Mouse (Mus musculus) lung, embryonic 16.5 days (tissue): Measurements from ENCODE around the gene Rbm45. TPM values are rescaled to one million over a fixed set of nuclear protein-coding genes. Genes with fewer than 3 reads are reported as not detected.

Source experiments
- ATAC-seq: fragments of 200-750 bp; cut with Nextera tagmentation; 2 replicates; pipeline ENCODE4 v1.8.0; 2017; ENCODE audit warnings: low read depth, mild to moderate bottlenecking, moderate library complexity
- H3K27ac ChIP-seq: fragments of 300-500 bp; sonication (generic); 2 replicates; pipeline ENCODE4 v1.5.1; 2014; ENCODE audit warnings: mild to moderate bottlenecking, control low read depth, low read length
- H3K27me3 ChIP-seq: fragments of 300-500 bp; sonication (generic); 2 replicates; pipeline ENCODE4 v1.6.1; 2014; ENCODE audit warnings: low read depth, low read length, mixed read lengths; ENCODE audit not compliant: control insufficient read depth, insufficient read depth
- H3K36me3 ChIP-seq: fragments of 300-500 bp; sonication (generic); 2 replicates; pipeline ENCODE4 v1.6.1; 2014; ENCODE audit warnings: low read length; ENCODE audit not compliant: control insufficient read depth, insufficient read depth
- H3K4me1 ChIP-seq: fragments of 300-500 bp; sonication (generic); replicated peaks from 2 replicates; pipeline ENCODE4 v1.6.1; 2014; ENCODE audit warnings: low read length, mixed read lengths; ENCODE audit not compliant: control insufficient read depth, insufficient read depth
- H3K4me2 ChIP-seq: fragments of 300-500 bp; sonication (generic); 2 replicates; pipeline ENCODE4 v1.6.1; 2014; ENCODE audit warnings: low read depth, low read length, control low read depth
- H3K4me3 ChIP-seq: fragments of 300-500 bp; sonication (generic); 2 replicates; pipeline ENCODE4 v1.5.1; 2014; ENCODE audit warnings: mild to moderate bottlenecking, low read length, control low read depth
- H3K9ac ChIP-seq: fragments of 300-500 bp; sonication (generic); 2 replicates; pipeline ENCODE4 v1.6.1; 2014; ENCODE audit warnings: low read length, control low read depth
- H3K9me3 ChIP-seq: fragments of 300-500 bp; sonication (generic); 2 replicates; pipeline ENCODE4 v1.6.1; 2016; ENCODE audit warnings: low read length; ENCODE audit not compliant: control insufficient read depth
- WGBS: fragments of 180-500 bp; shearing (Covaris S2); extraction: QIAGEN DNeasy Blood & Tissue Kit; methylation state at CpG from one replicate; pipeline ENCODE4 v1.1.7; 2014; 5-methylcytosine and 5-hydroxymethylcytosine counted together
- polyA plus RNA-seq: library from polyadenylated mRNA; unstranded; fragments of >200 nt; fragmentation: Nextera tagmentation; extraction: Ambion mirVana; gene quantifications from 2 replicates; pipeline ENCODE4 v1.2.1, GENCODE M21; 2015

Rbm45 gene
- polyA plus RNA-seq, 1 experiment from 2014 or later = 18.8 TPM

DNA sequence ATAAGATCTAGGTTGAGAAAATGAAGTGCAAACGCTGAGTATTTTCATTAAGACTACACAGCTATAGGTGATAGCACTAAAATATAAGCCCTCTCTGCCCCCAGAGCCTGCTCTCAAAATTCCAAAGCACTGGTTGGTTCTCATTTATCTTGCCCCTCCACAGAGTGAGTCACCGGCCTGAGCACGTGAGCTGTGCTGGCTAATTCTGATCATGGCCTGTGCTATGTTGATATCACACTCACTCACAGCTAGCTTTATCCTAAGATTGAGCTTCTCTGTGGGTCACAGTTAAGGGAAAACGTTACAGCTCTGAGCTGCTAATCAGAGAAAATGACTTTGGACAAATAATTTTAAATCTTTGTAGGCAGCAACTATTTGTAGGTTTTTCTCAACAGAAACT, 2.5 kb downstream of the Rbm45 start:
- no peak overlapping the region for H3K9ac ChIP-seq
- H3K4me2 ChIP-seq = no peak overlapping the region
- WGBS = 70% methylated on average over 4 of the region's 4 CpGs
- no peak for ATAC-seq
- H3K27me3 ChIP-seq = no peaks in the 10 kb centered on the region
- no peak overlapping the region for H3K27ac ChIP-seq
- no peak overlapping the region for H3K4me3 ChIP-seq
- peaks cover 3% of the 10 kb centered on the region for H3K4me1 ChIP-seq
- H3K36me3 ChIP-seq = peaks cover 11% of the 10 kb centered on the region
- no peaks in the 10 kb centered on the region for H3K9me3 ChIP-seq

DNA sequence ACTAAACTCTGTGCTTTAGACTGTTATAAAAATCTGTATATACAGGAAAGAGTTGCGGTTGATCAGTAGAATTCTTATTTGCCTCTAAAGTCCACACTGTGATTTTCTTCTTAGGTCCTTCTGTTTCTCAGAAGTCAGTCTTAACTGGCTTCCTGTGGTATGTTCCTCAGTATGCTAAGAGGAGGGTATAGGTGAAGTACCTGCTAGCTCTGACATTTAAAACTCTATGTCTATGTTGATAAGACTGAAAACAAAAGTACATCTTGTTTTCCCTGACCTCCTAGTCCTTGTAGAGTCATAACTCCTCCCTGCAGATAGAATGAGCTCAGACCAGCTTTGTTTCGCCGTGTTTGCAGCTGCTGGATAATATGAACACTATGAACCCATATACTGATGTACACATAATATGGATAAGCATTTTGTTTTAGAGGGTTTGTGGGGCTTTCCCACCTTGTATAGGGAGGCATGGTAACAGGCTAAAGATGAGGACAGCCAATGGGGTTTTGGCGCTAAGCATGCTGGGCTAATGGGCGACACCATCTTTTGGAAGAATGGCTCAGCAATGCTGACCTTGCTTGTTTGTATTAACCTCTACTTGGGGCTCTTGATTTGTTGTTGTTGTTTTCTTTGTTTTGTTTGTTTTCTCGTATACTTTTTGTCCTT, 4.9 kb downstream of the Rbm45 start:
- no peak for ATAC-seq
- H3K36me3 ChIP-seq = peaks cover 26% of the 10 kb centered on the region

DNA sequence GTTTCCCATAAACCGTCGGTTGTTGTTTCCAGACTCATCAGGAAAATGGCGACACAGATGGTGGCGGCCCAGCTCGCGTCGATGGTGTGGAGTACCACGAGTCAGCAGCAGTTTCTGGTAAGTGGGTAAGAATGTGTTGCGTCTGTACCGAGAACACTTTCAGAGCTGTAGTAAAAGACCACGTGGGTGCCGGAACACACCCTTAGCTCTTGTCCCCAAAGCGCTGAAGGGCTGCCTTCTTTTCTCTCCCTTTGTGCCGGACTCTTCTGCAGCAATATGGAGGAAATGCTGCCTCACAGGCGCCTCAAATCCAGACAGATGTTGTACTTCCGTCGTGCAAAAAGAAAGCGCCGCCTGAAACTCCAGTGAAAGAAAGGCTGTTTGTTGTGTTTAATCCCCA, 8.9 kb downstream of the Rbm45 start:
- ATAC-seq = no peak
- H3K36me3 ChIP-seq = peaks cover 35% of the 10 kb centered on the region
- H3K27me3 ChIP-seq = no peaks in the 10 kb centered on the region
- no peaks in the 10 kb centered on the region for H3K9me3 ChIP-seq
- no peak overlapping the region for H3K27ac ChIP-seq
- no peak overlapping the region for H3K9ac ChIP-seq
- no peak overlapping the region for H3K4me3 ChIP-seq
- H3K4me1 ChIP-seq = no peaks in the 10 kb centered on the region
- H3K4me2 ChIP-seq = no peak overlapping the region
- 91% methylated on average over 19 of the region's 19 CpGs for WGBS

More for the DNA sequence above, 4.9 kb downstream of the Rbm45 start:
- H3K4me2 ChIP-seq = no peak overlapping the region
- no peaks in the 10 kb centered on the region for H3K9me3 ChIP-seq
- WGBS = 93% methylated on average over 6 of the region's 6 CpGs
- H3K4me3 ChIP-seq = no peak overlapping the region
- no peaks in the 10 kb centered on the region for H3K27me3 ChIP-seq
- H3K27ac ChIP-seq = no peak overlapping the region
- H3K4me1 ChIP-seq = peaks cover 3% of the 10 kb centered on the region
- no peak overlapping the region for H3K9ac ChIP-seq

DNA sequence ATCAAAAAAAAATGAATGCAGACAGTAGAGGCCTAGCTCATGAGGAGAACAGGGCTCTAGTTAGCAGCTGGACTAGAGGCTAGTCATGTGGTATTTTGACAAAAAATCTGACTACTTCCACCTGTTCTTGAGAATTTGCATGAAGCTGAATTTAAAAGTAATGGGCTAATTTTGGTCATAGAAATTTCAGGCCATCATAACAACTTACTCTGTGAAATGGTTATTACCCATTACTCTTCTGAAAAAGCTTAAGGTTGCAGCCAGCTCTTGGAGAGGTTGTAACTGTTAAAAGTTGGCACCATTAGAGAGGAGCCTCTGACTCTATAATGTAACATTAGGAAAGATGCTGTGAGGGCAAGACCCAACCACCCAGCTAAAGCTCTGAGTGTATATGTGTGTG, 16.7 kb downstream of the Rbm45 start:
- Histone ChIP-seq H3K9ac (no peak overlapping the region), H3K4me2 (no peak overlapping the region), H3K9me3 (no peaks in the 10 kb centered on the region), H3K36me3 (peaks cover 4% of the 10 kb centered on the region), H3K27me3 (no peaks in the 10 kb centered on the region), H3K27ac (no peak overlapping the region), H3K4me3 (no peak overlapping the region), H3K4me1 (no peaks in the 10 kb centered on the region)
- no peak for ATAC-seq

DNA sequence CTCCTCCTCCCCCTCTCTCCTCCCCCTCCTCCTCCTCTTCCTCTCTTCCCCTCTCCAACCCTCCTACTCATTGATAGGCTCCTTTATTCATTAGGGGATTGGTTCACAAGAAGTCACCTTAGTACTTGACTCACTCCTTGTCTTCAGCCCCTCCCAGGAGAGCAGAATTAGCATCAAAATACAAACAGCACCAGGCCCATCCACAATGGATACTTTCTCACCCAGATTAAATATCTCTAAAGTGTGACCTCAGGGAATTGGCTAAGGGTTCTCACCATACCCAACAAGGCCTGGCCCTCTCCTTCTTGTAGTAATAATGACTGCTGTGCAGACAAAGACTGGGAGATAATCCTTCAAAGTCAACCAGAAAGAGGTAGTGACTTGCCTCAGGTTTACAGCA, 30.4 kb downstream of the Rbm45 start:
- H3K4me1 ChIP-seq = peaks cover under 1% of the 10 kb centered on the region; the same call in 1 of the 2 replicates

DNA sequence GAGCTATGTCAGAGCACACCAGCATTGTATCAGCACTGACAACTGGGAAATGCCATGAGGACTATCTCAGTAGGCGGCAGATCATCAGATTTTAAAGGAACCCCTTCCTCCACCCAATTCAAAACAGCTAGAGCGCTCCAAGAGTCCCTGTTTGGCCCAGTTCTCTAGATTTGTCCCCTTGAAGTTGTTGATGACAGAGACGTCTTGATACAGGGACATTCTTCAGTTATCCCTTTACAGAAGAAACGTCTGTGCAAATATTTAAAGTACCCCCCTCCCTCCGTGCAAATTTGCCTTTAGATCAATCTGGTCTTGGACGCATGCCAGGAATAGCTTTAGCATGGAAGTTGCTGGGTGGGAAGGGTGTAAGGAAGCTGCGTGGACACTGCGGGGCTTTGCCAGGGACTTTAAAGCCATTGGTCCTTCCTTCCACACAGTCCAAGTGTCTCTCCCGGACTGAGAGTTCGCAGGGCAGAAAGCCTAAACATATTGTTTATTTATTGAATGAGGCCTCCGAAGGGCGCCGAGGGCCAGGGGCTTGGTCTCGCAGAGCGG, 35.9 kb downstream of the Rbm45 start:
- WGBS = 2% methylated on average over 15 of the region's 15 CpGs
- H3K9me3 ChIP-seq = no peaks in the 10 kb centered on the region
- H3K4me1 ChIP-seq = peaks cover 4% of the 10 kb centered on the region; the same call in 1 of the 2 replicates
- H3K9ac ChIP-seq = peak overlapping the region; percentile 91
- peak overlapping the region; percentile 95 for H3K4me3 ChIP-seq
- peak overlapping the region; percentile 60 for H3K4me2 ChIP-seq
- peak; percentile 55 for ATAC-seq
- peaks cover 3% of the 10 kb centered on the region for H3K27me3 ChIP-seq
- no peaks in the 10 kb centered on the region for H3K36me3 ChIP-seq
- H3K27ac ChIP-seq = peak overlapping the region; percentile 72

More for the DNA sequence above, 30.4 kb downstream of the Rbm45 start:
- H3K9me3 ChIP-seq = no peaks in the 10 kb centered on the region
- ATAC-seq = no peak
- H3K9ac ChIP-seq = no peak overlapping the region
- H3K27me3 ChIP-seq = peaks cover 3% of the 10 kb centered on the region
- H3K36me3 ChIP-seq = no peaks in the 10 kb centered on the region
- no peak overlapping the region for H3K27ac ChIP-seq
- no peak overlapping the region for H3K4me2 ChIP-seq
- H3K4me3 ChIP-seq = no peak overlapping the region

DNA sequence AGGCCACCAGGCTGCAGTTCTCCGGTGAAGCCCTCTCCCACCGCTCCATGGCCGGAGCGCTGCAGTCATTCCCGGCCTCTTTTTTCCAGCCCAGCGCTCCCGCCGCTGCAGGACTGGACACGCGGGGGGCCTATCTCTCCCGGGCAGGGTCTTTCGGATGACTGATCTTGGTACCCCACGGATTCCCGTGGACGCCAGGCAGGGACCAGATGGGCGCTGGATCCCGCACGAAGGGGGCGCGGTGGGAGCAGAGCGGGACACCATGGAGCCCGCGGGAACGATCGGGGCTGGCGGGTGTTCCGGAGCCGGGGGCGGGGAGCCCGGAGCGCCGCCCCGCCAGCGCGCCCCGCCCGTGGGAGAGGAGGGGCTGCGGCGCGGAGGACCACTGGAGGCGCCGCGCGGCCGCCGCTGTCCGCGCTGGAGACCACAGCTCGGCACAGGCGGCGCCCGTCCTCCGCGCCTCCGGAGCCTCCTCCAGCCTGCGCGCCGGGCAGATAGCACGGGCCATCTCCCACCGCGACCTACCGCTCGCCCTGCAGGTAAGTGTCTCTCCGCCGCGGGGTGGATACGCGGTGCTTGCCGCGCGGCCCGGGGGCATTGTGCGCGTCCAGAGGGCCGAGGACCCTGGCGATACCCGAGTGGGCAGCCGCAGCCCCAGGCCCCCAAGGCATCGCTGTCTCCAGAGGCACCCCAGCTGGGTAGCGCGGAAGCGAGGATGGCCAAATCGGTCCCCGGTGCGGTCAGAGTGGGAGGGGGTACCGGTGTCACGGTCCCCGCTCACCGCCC, 36.6 kb downstream of the Rbm45 start, which contains the start of gene Osbpl6:
Gene Osbpl6 (plus strand): TSS at position 358 of the 786 bp plus-strand sequence.
- H3K36me3 ChIP-seq = no peaks in the 10 kb centered on the region
- H3K9ac ChIP-seq = peak within 1 kb of the TSS; percentile 91
- no peaks in the 10 kb centered on the region for H3K9me3 ChIP-seq
- peak within 1 kb of the TSS; percentile 95 for H3K4me3 ChIP-seq
- peaks cover 4% of the 10 kb centered on the region; the same call in 1 of the 2 replicates for H3K4me1 ChIP-seq
- peak; percentile 96 for ATAC-seq
- under 1% methylated on average over 66 of the region's 89 CpGs for WGBS
- peaks cover 3% of the 10 kb centered on the region for H3K27me3 ChIP-seq
- H3K4me2 ChIP-seq = peak within 1 kb of the TSS; percentile 60
- peak within 1 kb of the TSS; percentile 72 for H3K27ac ChIP-seq

DNA sequence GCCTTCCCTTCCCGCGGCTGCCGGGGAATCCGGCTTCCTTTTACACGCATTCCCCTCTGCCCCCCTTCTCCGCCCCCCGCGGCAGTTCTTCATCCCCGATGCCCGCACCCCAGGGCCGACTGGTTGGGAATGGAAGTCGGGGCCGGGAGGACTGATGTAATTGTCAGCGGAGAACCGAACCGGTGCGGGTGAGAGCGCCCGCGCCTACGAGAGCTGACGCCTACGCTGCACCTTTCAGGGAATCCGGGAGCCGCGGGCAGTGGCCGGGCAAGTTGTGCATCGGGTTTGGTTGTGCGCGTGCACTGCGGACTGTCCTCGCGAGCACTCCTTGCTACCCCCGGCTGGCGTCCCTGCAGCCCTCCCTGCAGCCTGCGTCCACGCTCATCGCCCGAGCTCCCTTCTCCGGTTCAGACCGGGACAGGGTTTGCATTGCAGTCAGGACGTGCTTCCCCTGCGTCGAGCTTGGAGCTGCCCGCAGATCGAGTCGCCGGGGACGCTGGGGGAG, 37.2 kb downstream of the Rbm45 start:
- Histone ChIP-seq H3K4me3 (peak overlapping the region; percentile 95), H3K9ac (peak overlapping the region; percentile 91), H3K36me3 (no peaks in the 10 kb centered on the region), H3K4me1 (peaks cover 4% of the 10 kb centered on the region; the same call in 1 of the 2 replicates), H3K27ac (peak overlapping the region; percentile 38), H3K4me2 (peak overlapping the region; percentile 60), H3K9me3 (no peaks in the 10 kb centered on the region), H3K27me3 (peaks cover 3% of the 10 kb centered on the region)
- under 1% methylated on average over 45 of the region's 49 CpGs for WGBS
- ATAC-seq = peak; percentile 61

DNA sequence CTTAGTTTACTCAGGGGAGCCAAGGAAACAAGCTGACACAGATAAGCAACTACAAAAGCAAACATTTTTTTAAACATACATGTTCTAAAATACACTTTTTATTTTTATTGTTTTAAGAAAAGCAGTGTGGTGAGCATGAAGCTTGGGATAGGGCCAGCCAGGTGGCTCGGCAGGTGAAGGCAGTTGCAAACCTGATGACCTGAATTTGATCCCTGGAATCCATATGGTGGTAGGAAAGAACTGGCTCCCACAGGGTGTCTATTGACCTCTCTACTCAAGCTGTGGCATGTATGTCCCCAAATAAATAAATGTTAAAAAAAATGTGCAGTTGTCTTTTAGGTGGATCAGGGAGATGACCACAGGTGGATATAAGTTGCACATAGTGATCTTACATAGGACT, 39.7 kb downstream of the Rbm45 start:
- H3K27me3 ChIP-seq = no peaks in the 10 kb centered on the region; the same call in none of the 2 replicates
- H3K27ac ChIP-seq = no peak overlapping the region
- ATAC-seq = no peak
- no peaks in the 10 kb centered on the region for H3K36me3 ChIP-seq
- 54% methylated on average over 1 of the region's 1 CpGs for WGBS
- no peaks in the 10 kb centered on the region for H3K9me3 ChIP-seq
- no peak overlapping the region for H3K9ac ChIP-seq
- no peak overlapping the region for H3K4me2 ChIP-seq
- H3K4me1 ChIP-seq = peaks cover 4% of the 10 kb centered on the region; the same call in 1 of the 2 replicates
- H3K4me3 ChIP-seq = no peak overlapping the region
